Mouse (Mus musculus) cortical plate, adult 2 months (tissue): ENCODE measurements at regions not wholly inside any gene's neighbourhood (a gene's known extent, or its start where the extent isn't known, plus 50 kb on each side); places are given as distances from the start of the nearest gene placed in this dataset.

Experiments
- CTCF ChIP-seq: fragments of 200-500 bp; IDR thresholded peaks from 2 replicates; pipeline ENCODE4 v1.5.1; 2011; ENCODE audit warnings: mild to moderate bottlenecking, control low read depth, low read length; ENCODE audit not compliant: insufficient read depth; ENCODE audit errors: extremely low read depth
- POLR2A ChIP-seq: fragments of 200-500 bp; IDR thresholded peaks from 2 replicates; pipeline ENCODE4 v1.6.1; 2011; ENCODE audit warnings: mild to moderate bottlenecking, low read length, control low read depth; ENCODE audit not compliant: insufficient read depth; ENCODE audit errors: extremely low read depth

- no peak for TF ChIP-seq CTCF
- no peak for TF ChIP-seq POLR2A
Observed at GRCm38 (mm10) chr4:32158886-32159285, 79.7 kb upstream of the Bach2 start.
